Mouse (Mus musculus): ENCODE measurements around the gene Crlf3. TPM values are rescaled to one million over a fixed set of nuclear protein-coding genes. Genes with fewer than 3 reads are reported as not detected.
A peak's percentile ranks its signal among the peaks of the same experiment; 100 is the strongest.

Gene Crlf3
- polyA plus RNA-seq (2015; fragmentation: Nextera tagmentation; extraction: Ambion mirVana) = 31.0 and 39.5 TPM in 2 replicates

GRCm38 (mm10) chr11:80080826-80081728 lies at the start of gene Crlf3:
TSS of gene Crlf3 (minus strand) at chr11:80080991.
- Histone ChIP-seq H3K4me3 (replicated peaks) (peak within 1 kb of the TSS; percentile 98), H3K27me3 (replicated peaks) (no peaks in the 10 kb centered on the region), H3K9me3 (no peaks in the 10 kb centered on the region), H3K9ac (peak within 1 kb of the TSS; percentile 99), H3K36me3 (no peaks in the 10 kb centered on the region), H3K4me1 (peaks cover 14% of the 10 kb centered on the region), H3K4me2 (peak within 1 kb of the TSS; percentile 67), H3K27ac (peak within 1 kb of the TSS; percentile 97)
- peak; percentile 91 for ATAC-seq (ENCODE audit: insufficient read depth, low FRiP score, low read depth)
- 1% methylated on average over 55 of the region's 55 CpGs for WGBS

GRCm38 (mm10) chr11:80116411-80116810 lies 35.6 kb upstream of the Crlf3 start:
- peaks cover 36% of the 10 kb centered on the region for H3K36me3 ChIP-seq
- H3K9ac ChIP-seq = no peak overlapping the region
- H3K27ac ChIP-seq = no peak overlapping the region
- WGBS = 80% methylated on average over 1 of the region's 1 CpGs
- H3K27me3 ChIP-seq (replicated peaks) = no peaks in the 10 kb centered on the region
- no peak overlapping the region for H3K4me3 ChIP-seq (replicated peaks)
- H3K4me2 ChIP-seq = no peak overlapping the region
- ATAC-seq (ENCODE audit: insufficient read depth, low FRiP score, low read depth) = no peak
- H3K9me3 ChIP-seq = no peaks in the 10 kb centered on the region
- H3K4me1 ChIP-seq = no peaks in the 10 kb centered on the region

- no peaks in the 10 kb centered on the region for H3K4me1 ChIP-seq
- WGBS = 89% methylated on average over 1 of the region's 1 CpGs
These were observed 23.6 kb upstream of the Crlf3 start for GRCm38 (mm10) chr11:80104407-80104806.

DNA sequence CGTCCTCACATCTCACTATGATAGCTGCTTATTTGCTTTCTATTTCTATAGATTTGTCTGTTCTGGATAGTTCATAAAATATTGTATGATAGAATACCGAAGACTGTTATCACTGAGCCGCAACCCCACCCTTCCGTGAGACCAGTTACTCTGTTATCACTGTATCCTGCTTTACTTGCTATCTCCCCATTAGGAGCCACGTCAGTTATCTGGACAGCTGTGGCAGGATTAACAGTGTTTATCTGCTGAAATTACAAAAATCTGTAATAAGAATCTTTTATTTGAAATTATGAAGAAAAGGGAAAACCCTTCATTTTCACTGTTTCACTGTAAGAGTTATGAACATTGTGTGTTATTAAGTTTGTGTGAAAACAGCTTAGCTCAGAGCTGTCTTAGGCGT lies 20.5 kb upstream of the Crlf3 start:
- no peak overlapping the region for H3K27ac ChIP-seq

More at GRCm38 (mm10) chr11:80104407-80104806, 23.6 kb upstream of the Crlf3 start:
- Histone ChIP-seq H3K4me2 (no peak overlapping the region), H3K4me3 (replicated peaks) (no peak overlapping the region), H3K9ac (no peak overlapping the region), H3K36me3 (peaks cover 7% of the 10 kb centered on the region), H3K27ac (no peak overlapping the region), H3K9me3 (no peaks in the 10 kb centered on the region), H3K27me3 (replicated peaks) (no peaks in the 10 kb centered on the region)
- no peak for ATAC-seq (ENCODE audit: insufficient read depth, low FRiP score, low read depth)

GRCm38 (mm10) chr11:80098444-80099056 lies 17.8 kb upstream of the Crlf3 start:
- ATAC-seq (ENCODE audit: insufficient read depth, low FRiP score, low read depth) = no peak
- no peaks in the 10 kb centered on the region for H3K4me1 ChIP-seq
- no peak overlapping the region for H3K4me2 ChIP-seq
- H3K27me3 ChIP-seq (replicated peaks) = no peaks in the 10 kb centered on the region
- 88% methylated on average over 3 of the region's 3 CpGs for WGBS
- peaks cover 6% of the 10 kb centered on the region; the same call in 1 of the 2 replicates for H3K36me3 ChIP-seq
- H3K9ac ChIP-seq = no peak overlapping the region
- H3K27ac ChIP-seq = no peak overlapping the region
- no peak overlapping the region for H3K4me3 ChIP-seq (replicated peaks)
- H3K9me3 ChIP-seq = no peaks in the 10 kb centered on the region

More for the DNA sequence above, 20.5 kb upstream of the Crlf3 start:
- no peak overlapping the region for H3K9ac ChIP-seq
- 84% methylated on average over 6 of the region's 6 CpGs for WGBS
- no peak overlapping the region for H3K4me3 ChIP-seq (replicated peaks)
- H3K36me3 ChIP-seq = peaks cover 10% of the 10 kb centered on the region
- no peaks in the 10 kb centered on the region for H3K27me3 ChIP-seq (replicated peaks)
- H3K4me1 ChIP-seq = no peaks in the 10 kb centered on the region
- no peaks in the 10 kb centered on the region for H3K9me3 ChIP-seq
- no peak overlapping the region for H3K4me2 ChIP-seq
- ATAC-seq (ENCODE audit: insufficient read depth, low FRiP score, low read depth) = no peak

DNA sequence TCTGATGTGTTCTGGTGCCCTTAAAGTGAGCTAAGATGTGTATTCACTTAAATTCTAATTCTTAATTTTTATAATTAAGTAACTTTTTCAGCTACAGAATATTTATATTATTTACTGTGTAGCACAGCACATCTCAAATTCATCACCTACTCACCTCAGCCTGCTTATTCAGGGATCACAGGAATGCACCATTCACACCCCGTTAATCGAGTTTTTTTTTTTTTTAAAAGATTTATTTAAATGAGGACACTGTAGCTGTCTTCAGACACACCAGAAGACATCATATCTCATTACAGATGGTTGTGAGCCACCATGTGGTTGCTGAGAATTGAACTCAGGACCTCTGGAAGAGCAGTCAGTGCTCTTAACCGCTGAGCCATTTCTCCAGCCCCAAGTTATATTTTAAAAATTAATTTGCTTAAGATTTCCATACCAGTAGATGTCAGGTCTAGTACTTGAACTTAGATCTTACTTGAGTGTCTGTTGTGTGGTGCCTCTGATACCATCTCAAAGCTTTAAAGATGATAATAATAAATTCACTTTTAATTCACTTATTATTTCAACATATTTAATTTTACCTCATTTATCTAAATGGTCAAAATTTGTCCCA lies 9.9 kb upstream of the Crlf3 start:
- no peak overlapping the region for H3K9ac ChIP-seq
- peak overlapping the region; percentile 92 for H3K4me3 ChIP-seq (replicated peaks)
- no peak for ATAC-seq (ENCODE audit: insufficient read depth, low FRiP score, low read depth)

DNA sequence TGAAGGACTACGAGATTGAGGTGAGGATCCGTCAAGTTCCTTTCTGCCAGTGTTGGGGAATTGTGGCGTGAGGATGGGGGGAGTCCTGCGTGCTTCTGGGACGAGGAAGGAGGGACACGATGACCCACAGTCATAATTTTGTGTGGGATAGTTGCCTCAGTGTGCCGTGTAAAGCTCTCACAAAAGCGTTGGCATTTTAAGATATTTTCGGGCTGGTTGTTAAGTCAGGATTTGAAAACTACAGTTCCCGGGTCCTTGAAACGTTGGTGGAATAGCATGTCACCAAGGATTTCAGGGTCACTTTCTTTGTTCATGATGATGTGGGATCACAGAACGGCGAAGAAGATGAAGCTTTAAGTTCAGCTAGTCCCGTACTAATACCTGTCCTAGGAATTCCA lies 9.0 kb upstream of the Crlf3 start:
- Histone ChIP-seq H3K27me3 (replicated peaks) (no peaks in the 10 kb centered on the region), H3K4me1 (no peaks in the 10 kb centered on the region), H3K27ac (no peak overlapping the region), H3K9me3 (no peaks in the 10 kb centered on the region), H3K9ac (peak overlapping the region; percentile 93), H3K4me2 (peak overlapping the region; percentile 79), H3K36me3 (no peaks in the 10 kb centered on the region), H3K4me3 (replicated peaks) (peak overlapping the region; percentile 92)
- WGBS = under 1% methylated on average over 14 of the region's 14 CpGs
- ATAC-seq (ENCODE audit: insufficient read depth, low FRiP score, low read depth) = no peak

More for the DNA sequence above, 9.9 kb upstream of the Crlf3 start:
- Histone ChIP-seq H3K9me3 (no peaks in the 10 kb centered on the region), H3K27me3 (replicated peaks) (no peaks in the 10 kb centered on the region), H3K27ac (no peak overlapping the region), H3K36me3 (no peaks in the 10 kb centered on the region), H3K4me2 (peak overlapping the region; percentile 79), H3K4me1 (no peaks in the 10 kb centered on the region)
- WGBS = 49% methylated on average over 3 of the region's 3 CpGs

- 5% methylated on average over 57 of the region's 57 CpGs for WGBS
- peak; percentile 80 for ATAC-seq (ENCODE audit: insufficient read depth, low FRiP score, low read depth)
These were observed 8.4 kb upstream of the Crlf3 start, which contains the start of gene Atad5 for GRCm38 (mm10) chr11:80088917-80089816. TSS of gene Atad5 (plus strand) at chr11:80089400.

DNA sequence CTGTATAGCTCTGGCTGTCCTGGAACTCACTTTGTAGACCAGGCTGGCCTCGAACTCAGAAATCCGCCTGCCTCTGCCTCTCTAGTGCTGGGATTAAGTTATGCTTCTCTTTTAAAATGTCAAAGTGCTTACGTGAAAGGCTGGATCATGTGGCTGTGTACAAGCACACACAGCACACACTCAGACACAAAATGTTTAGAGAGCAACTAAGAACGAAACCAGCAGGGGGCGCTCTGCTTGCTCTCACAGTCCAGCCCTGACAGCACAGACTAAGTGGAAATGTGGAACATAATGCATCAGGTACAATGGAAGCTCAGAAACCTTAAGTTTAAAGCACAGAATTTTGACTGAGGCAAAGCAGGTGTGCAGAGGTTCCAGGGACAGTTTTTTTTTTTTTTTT lies 6.1 kb upstream of the Crlf3 start:
- peak; percentile 59; the same call in 1 of the 2 replicates for ATAC-seq (ENCODE audit: insufficient read depth, low FRiP score, low read depth)
- WGBS = 10% methylated on average over 5 of the region's 5 CpGs
- Histone ChIP-seq H3K36me3 (no peaks in the 10 kb centered on the region), H3K9ac (no peak overlapping the region), H3K4me2 (no peak overlapping the region), H3K9me3 (no peaks in the 10 kb centered on the region), H3K4me3 (replicated peaks) (no peak overlapping the region), H3K4me1 (0 out of 2 replicates have a peak, but pooled peaks cover under 1% of the 10 kb centered on the region), H3K27me3 (replicated peaks) (no peaks in the 10 kb centered on the region), H3K27ac (no peak overlapping the region)

More at GRCm38 (mm10) chr11:80088917-80089816, 8.4 kb upstream of the Crlf3 start, which contains the start of gene Atad5:
- Histone ChIP-seq H3K9ac (peak within 1 kb of the TSS; percentile 93), H3K4me1 (no peaks in the 10 kb centered on the region), H3K4me2 (peak within 1 kb of the TSS; percentile 79), H3K9me3 (no peaks in the 10 kb centered on the region), H3K4me3 (replicated peaks) (peak within 1 kb of the TSS; percentile 92), H3K27ac (peak within 1 kb of the TSS; percentile 62), H3K36me3 (no peaks in the 10 kb centered on the region), H3K27me3 (replicated peaks) (no peaks in the 10 kb centered on the region)

- Histone ChIP-seq H3K4me1 (peaks cover 9% of the 10 kb centered on the region), H3K9me3 (no peaks in the 10 kb centered on the region), H3K27ac (no peak overlapping the region), H3K9ac (no peak overlapping the region), H3K36me3 (no peaks in the 10 kb centered on the region), H3K4me3 (replicated peaks) (no peak overlapping the region), H3K27me3 (replicated peaks) (no peaks in the 10 kb centered on the region), H3K4me2 (no peak overlapping the region)
- WGBS = 75% methylated on average over 6 of the region's 6 CpGs
- no peak for ATAC-seq (ENCODE audit: insufficient read depth, low FRiP score, low read depth)
These were observed 4.7 kb upstream of the Crlf3 start for GRCm38 (mm10) chr11:80085356-80086055.

Data from stomach, embryonic 15.5 days (tissue).